23 mouse cellular contexts compared by ENCODE assay signal in the genomic region with DNA sequence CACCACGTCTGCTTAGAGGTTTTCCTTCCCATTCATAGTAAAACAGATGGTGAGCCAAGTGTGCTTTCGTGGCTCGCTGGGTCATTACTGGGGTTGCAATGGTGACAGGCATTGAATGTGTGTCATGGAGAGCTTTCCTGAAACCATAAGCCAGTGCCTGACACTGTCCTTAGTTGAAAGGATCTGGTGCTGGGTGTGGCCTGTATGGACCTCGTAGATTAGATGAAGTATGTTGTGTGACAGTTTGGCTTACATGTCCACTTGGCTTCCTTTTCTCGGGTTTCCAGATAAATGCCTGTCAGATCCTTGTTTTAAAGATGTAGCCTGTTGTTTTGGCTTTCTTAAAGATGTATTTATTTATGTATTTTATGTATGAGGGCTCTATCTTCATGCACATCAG.
A peak's percentile ranks its signal among the peaks of the same experiment; 100 is the strongest.
DNase-seq lines count a peak whose midpoint lies in the region; ATAC-seq and TF ChIP-seq lines count a peak whose summit lies in the region.
"Had no signal": no experiment of that assay in that cellular context is flagged by ENCODE, and none has a peak within 500 bp of the region (broad histone marks: within the 10 kb centered on the region; RNA-seq: fewer than 3 reads in every experiment).

No protein-coding gene starts in this region.

- H3K36me3 ChIP-seq in G1E (replicated peaks) = peaks cover 79% of the 10 kb centered on the region
- H3K36me3 ChIP-seq in liver, embryonic 15.5 days (replicated peaks) = peaks cover 54% of the 10 kb centered on the region

- no peak overlapping the region for H3K9ac ChIP-seq in liver, embryonic 15.5 days
- H3K9ac ChIP-seq: embryonic facial prominence, embryonic 15.5 days; heart, embryonic 15.5 days; hindbrain, embryonic 14.5 days; midbrain, embryonic 13.5 days; neural tube, embryonic 12.5 days had no signal

- no peak for TF ChIP-seq CTCF in G1E (IDR thresholded peaks at IDR 0.05; ENCODE audit: low read depth, low read length)

- 35% methylated on average over 5 of the region's 5 CpGs for WGBS in liver, embryonic 15.5 days (ENCODE audit: insufficient replicate concordance)

- peaks cover 18% of the 10 kb centered on the region for H3K4me1 ChIP-seq in G1E (ENCODE audit: insufficient read depth, low read depth, low read length)
- H3K4me1 ChIP-seq in liver, embryonic 15.5 days (replicated peaks) = peaks cover 32% of the 10 kb centered on the region
- H3K4me1 ChIP-seq: heart, embryonic 15.5 days; neural tube, embryonic 12.5 days had no signal

- H3K4me2 ChIP-seq in liver, embryonic 15.5 days = peak overlapping the region; percentile 38
- H3K4me2 ChIP-seq: embryonic facial prominence, embryonic 15.5 days; heart, embryonic 15.5 days; hindbrain, embryonic 14.5 days; midbrain, embryonic 13.5 days; neural tube, embryonic 12.5 days had no signal

- H3K4me3 ChIP-seq in G1E (ENCODE audit: low read depth, low read length) = no peak overlapping the region
- no peak overlapping the region for H3K4me3 ChIP-seq in liver, embryonic 15.5 days (replicated peaks)
- H3K4me3 ChIP-seq: embryonic facial prominence, embryonic 15.5 days; heart, embryonic 15.5 days; midbrain, embryonic 13.5 days; neural tube, embryonic 12.5 days had no signal

- no peaks in the 10 kb centered on the region for H3K9me3 ChIP-seq in G1E (replicated peaks)
- H3K9me3 ChIP-seq in liver, embryonic 15.5 days (replicated peaks) = no peaks in the 10 kb centered on the region
- H3K9me3 ChIP-seq: embryonic facial prominence, embryonic 15.5 days; heart, embryonic 15.5 days; midbrain, embryonic 13.5 days; neural tube, embryonic 12.5 days had no signal

- no peaks in the 10 kb centered on the region for H3K27me3 ChIP-seq in G1E (ENCODE audit: insufficient read depth, low read length)
- H3K27me3 ChIP-seq in liver, embryonic 15.5 days = no peaks in the 10 kb centered on the region
- H3K27me3 ChIP-seq: embryonic facial prominence, embryonic 15.5 days; heart, embryonic 15.5 days; midbrain, embryonic 13.5 days; neural tube, embryonic 12.5 days; Patski had no signal

- H3K27ac ChIP-seq in liver, embryonic 15.5 days (replicated peaks) = peak overlapping the region; percentile 65
- H3K27ac ChIP-seq: embryonic facial prominence, embryonic 15.5 days; heart, embryonic 15.5 days; hindbrain, embryonic 14.5 days; midbrain, embryonic 13.5 days; neural tube, embryonic 12.5 days had no signal

- DNase-seq in G1E (ENCODE audit: low spot score) (peak; percentile 11), MN1 (ENCODE audit: low spot score) (no peak)
- DNase-seq in c-Kit-negative CD71-positive TER-119-positive erythroid progenitor cells, embryonic 14.5 days (ENCODE audit: low read depth, low spot score) = peak; percentile 44
- DNase-seq in frontal cortex, postnatal 14 days (ENCODE audit: low spot score in 2 of 2) = no peak
- DNase-seq: cerebellum, adult 2 months; cerebellum, postnatal 25 days; heart, postnatal 4 days; kidney, adult 18-20 months; kidney, postnatal 10 days; lung, adult 18-20 months; lung, postnatal 14 days; spleen, adult 18-20 months had no signal

- peak; percentile 63 for ATAC-seq in G1E (ENCODE audit: extremely low read depth, insufficient number of reproducible peaks, low FRiP score, poor library complexity, severe bottlenecking)
- peak; percentile 92 for ATAC-seq in erythroid progenitor cell, adult 5-6 weeks (replicated peaks; ENCODE audit: low FRiP score, poor library complexity, severe bottlenecking)
- ATAC-seq in liver, embryonic 15.5 days (ENCODE audit: insufficient read depth) = peak; percentile 89
- ATAC-seq in monocyte, adult 5-6 weeks (replicated peaks; ENCODE audit: insufficient number of reproducible peaks, low FRiP score, low TSS enrichment, poor library complexity, severe bottlenecking) = no peak
- ATAC-seq in CD4-positive, CD25-positive, alpha-beta regulatory T cell, adult 4 months = no peak
- ATAC-seq: inflammation-experienced regulatory T-cells, adult 6 months; midbrain, embryonic 13.5 days; Patski had no signal

Comparison
In these comparisons a context has a peak if more than half of its experiments do, and no peak if none do; other contexts are left out.
1. ATAC-seq: peak in G1E (single experiment), erythroid progenitor cell, adult 5-6 weeks (single experiment) and liver, embryonic 15.5 days (single experiment); none in monocyte, adult 5-6 weeks (single experiment) and CD4-positive, CD25-positive, alpha-beta regulatory T cell, adult 4 months (single experiment).
2. DNase-seq: peak in G1E (single experiment) and c-Kit-negative CD71-positive TER-119-positive erythroid progenitor cells, embryonic 14.5 days (single experiment); none in MN1 (single experiment) and frontal cortex, postnatal 14 days (0 of 2).